Mouse (Mus musculus) T-helper 17 cell (primary cell): Measurements from ENCODE around the gene Zwilch.
"Not testable (repeated sequence)": the region's sequence is repeated elsewhere in the genome, so short reads cannot be mapped to it uniquely, and the experiment has no call there.

Experiments used
- in situ Hi-C, 2 experiments: fragments of 300-600 bp; cut with MboI, MseI; formaldehyde crosslinking; loops; 1 replicate in 1 of 2; 2 replicates in 1 of 2; pipeline ENCODE4 v1.15.1; 2025; ENCODE audit warnings: high pct_unique_total_duplicates in 2 of 2

The Zwilch gene

DNA sequence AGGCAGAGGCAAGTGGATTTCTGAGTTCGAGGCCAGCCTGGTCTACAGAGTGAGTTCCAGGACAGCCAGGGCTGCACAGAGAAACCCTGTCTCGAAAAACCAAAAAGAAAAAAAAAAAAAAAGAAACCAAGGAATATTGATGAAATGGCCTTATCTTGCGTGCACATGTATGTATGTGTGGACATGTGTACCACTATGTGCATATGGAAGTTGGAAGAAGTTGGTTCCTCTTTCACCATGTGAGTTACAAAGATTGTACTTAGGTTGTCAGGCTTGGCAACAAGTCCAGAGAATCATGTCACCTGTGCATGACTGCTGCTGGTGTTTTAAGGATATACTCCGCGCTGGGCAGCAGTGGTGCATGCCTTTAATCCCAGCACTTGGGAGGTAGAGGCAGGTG is 10.4 kb upstream of the Zwilch start:
- in situ Hi-C loops = loop anchor here in 1 of 2 experiments (5.0 kb wide), 1 partner anchor 94 kb away; no protein-coding TSS in a partner anchor

DNA sequence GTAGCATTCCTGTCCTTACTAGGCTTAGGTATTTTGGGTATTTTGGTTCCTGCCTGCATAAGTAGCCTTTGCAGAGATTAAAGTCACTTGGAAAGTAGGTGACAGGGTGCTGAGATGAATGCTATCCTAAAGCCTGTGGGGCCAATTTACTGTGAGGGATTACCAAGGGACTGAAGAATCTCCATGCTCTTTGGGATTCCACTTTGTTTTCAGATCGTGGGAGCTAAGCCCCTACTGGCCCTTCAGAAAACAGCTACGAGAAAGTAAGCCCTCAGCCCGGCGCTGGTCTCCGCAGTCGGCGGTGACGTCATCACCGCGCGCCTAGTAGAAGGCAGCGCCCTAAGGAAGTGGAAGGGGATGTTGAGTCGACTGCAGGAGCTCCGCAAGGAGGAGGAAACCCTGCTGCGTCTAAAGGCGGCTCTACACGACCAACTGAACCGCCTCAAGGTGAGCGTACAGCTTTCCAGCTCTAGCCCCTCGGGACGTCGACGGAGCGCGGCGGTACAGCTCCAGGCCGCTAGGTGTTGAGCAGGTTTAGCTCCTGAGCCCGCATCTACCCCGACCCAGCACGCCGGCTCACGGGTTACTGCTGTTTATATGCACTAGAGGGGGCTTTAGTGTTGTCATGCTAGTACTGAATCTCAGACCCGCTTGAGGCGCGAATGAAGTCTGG is 6.2 kb upstream of the Zwilch start, which contains the start of gene Snapc5:
Gene Snapc5, plus strand, starts transcription at position 301 of the 673 bp plus-strand sequence.
- in situ Hi-C loops = no loop called here

DNA sequence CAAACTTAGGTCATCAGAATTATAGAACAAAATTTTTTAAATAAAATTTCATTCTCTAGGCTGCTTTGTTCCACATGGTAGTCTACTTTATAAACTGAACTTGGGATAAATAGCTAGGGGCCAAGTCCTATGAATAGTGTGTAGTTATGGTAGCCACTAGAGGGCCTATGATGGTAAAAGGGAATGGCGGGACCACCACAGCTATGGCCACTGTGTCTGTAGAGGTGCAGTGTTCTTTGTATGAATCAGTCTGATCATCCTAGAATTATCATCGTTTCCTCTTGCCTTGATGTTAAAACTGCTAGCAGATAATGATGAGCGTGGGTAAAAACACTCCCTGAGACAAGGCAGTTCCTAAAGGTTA is 5.7 kb upstream of the Zwilch start:
- in situ Hi-C loops = no loop called here

DNA sequence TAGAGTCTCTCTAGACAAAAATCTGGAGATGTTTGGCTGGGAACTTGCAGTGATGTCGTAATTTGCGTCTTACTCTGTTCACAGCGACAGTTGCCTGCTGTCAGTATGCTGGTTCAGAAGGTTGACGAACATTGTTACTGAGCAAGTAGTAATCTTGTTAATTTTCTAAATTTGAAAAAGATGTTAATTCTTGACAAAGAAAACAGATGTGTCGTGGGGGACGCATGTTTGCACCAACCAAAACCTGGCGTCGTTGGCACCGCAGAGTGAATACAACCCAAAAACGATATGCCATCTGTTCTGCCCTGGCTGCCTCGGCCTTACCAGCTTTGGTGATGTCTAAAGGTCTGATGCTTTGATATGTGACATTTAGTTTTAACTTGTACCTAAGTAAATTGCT is 2.5 kb upstream of the Zwilch start:
- in situ Hi-C loops = no loop called here

DNA sequence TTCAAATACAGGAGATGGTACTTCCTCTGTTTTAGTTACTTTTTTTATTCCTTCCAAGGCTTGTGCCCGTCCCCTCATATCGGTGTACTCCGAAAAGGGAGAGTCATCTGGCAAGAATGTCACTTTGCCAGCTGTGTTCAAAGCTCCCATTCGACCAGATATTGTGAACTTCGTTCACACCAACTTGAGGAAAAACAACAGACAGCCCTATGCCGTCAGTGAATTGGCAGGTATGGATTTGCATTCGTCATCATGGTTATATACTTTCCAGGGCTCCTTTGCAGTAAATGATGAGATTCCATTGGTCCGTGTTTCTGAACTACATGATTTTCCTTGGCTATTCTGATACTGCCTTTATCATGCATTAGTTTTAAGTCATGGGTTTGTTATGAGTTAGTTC is 1.9 kb upstream of the Zwilch start:
- in situ Hi-C loops = loop anchor here in 1 of 2 experiments (5.0 kb wide), 1 partner anchor 108 kb away; the partner anchor contains the start of gene Tipin

DNA sequence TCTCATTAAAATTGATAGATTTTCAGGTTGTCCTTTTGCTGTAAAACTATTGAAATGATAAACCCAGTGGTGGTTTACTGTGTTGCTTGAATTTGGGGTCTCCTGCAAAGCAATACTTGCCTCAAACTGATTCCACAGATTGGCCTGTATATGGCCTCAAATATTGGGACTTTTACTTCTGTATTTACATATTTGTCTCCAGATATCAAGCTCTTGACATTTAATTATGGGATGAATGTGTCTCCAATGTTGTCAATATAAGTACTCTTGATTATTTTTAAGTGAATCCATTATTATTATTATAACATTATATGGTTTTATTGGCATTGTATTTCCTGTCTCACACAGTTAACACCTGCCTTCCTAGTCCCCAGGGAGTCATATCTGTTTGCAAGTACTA is 1.4 kb upstream of the Zwilch start:
- in situ Hi-C loops = loop anchor here in 1 of 2 experiments (5.0 kb wide), 1 partner anchor 108 kb away; the partner anchor contains the start of gene Tipin

DNA sequence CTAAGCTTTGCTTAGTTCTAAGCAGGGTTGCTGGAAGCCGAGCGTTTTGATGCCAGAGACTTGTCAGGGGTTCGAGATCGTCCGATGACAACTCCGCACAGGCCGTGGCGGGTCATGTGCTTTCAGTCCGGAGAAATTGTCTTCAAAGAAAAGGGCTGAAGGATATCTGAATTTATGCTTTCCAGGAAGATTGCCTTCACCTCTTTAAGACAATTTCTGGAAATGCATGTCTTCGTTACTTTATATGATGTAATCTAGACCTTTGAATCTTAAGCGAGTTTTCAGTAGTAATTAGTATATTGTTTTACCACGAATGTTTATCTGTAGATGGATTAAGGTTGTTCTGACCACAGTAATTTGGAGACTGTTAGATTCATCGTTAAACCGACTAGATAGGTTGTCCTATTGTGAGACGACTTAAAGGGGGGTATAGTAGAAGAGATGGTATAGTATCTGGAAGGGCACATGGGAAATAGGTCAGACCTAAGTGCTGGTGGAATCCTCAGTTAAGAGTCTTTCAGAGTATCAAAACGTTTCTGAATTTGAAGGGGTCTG is 839 bp upstream of the Zwilch start:
- in situ Hi-C loops = loop anchor here in 1 of 2 experiments (5.0 kb wide), 1 partner anchor 109 kb away; the partner anchor contains the start of gene Tipin

DNA sequence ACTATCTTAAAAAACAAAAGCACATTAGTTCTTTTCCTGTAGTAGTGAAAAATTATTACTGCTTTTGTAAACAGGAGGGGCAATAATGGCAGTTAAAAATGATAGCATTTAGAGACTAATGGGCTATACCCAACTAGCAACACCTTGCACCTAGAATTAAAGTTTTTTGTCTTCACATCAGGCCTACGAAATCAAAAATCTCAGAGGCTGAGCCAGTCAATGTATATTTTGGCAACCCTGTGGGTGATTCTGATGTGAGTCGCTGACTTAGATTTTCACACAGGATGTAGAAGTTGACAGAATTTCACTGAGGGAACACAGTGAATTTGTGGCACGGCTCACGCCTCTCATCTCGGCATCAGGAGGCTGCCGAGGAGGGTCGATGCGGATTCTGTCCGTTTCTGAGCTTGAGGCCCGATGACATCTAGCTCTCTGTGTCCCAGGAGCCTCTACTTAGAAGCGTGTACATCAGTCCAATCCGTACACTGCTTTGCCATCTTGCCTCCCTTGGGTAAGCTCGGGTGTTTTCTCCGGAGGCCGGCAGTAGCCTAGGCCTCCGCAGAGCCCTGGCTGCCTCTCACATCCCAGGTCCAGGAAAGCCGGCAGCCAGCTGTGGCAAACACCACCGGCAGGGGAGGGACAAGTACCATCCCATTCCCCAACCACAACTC is 624 bp downstream of the Zwilch start:
- in situ Hi-C loops = loop anchor here in 1 of 2 experiments (5.0 kb wide), 1 partner anchor 110 kb away; the partner anchor contains the start of gene Tipin

DNA sequence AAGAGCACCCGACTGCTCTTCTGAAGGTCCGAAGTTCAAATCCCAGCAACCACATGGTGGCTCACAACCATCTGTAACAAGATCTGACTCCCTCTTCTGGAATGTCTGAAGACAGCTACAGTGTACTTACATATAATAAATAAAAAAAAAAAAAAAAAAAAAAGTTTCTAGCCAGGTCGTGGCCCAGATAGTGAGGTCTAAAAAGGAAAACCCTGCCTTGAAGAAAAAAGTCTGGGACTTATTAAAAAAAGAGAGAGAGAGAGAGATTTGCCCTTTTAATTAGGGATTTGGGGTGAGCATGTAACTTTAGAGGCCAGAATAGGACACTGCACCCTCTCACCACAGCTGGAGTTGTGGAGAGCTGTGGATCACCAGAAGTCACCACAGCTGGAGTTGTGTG is 2.9 kb downstream of the Zwilch start:
- in situ Hi-C loops = loop anchor here in 1 of 2 experiments (5.0 kb wide), 1 partner anchor 112 kb away; the partner anchor contains the start of gene Tipin

DNA sequence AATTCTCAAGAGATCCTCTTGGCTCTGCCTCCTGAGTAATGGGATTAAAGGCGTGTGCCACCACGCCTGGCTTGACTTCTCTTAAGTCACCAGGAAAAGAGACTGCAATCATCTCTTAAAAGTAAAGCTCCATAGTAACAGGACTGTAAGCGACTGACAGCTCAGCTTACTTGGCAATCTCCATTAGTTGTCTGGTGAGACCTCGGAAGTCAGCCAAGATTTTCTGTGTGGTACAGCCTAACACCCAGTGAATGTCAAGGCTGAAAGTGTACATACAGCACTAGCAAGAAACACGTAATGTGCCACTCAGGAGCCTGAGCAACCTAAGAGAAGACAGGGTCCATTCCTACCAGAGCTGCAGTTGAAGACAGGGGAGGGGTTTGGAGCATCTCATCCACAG is 12.4 kb downstream of the Zwilch start:
- in situ Hi-C loops = no loop called here

DNA sequence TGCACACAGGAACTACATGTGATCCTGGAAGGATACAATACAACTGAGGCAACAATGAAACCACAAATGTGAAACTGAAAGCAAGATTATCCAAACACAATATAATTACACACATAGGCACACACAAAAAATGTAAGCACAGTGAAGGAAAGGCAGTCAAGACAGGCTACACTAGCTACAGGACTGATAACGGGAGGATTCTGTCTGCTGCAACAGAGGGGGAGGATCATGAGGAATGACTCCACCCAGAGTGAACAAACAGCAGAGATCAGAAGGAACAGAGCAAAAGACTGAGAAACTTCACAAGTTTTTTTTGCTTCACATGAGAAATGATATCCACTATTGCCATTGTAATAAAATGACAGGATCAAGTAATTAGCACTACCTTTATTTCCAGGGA is 16.3 kb downstream of the Zwilch start:
- in situ Hi-C loops = loop anchor here in 1 of 2 experiments (10.0 kb wide), 2 partner anchors 548 to 888 kb away; no protein-coding TSS in a partner anchor

DNA sequence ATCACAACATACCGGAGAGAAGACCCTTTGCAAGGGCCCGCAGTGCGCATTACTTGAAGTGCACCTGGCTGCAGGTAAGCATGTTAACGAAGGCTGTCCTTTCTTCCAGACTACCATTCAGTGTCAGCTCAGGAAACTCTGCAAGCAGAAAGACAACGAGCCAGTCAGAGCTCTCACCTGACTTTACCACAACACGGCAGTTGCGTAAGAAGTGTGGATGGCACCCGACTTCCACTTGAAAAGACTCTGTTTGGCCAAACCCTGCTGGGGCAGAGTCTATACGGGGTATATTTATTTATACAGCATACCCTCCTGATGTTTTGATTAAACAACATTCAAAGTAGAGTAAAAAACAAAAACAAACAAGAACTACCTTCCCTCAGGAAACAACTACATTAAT is 33.0 kb downstream of the Zwilch start:
- in situ Hi-C loops = no loop called here

DNA sequence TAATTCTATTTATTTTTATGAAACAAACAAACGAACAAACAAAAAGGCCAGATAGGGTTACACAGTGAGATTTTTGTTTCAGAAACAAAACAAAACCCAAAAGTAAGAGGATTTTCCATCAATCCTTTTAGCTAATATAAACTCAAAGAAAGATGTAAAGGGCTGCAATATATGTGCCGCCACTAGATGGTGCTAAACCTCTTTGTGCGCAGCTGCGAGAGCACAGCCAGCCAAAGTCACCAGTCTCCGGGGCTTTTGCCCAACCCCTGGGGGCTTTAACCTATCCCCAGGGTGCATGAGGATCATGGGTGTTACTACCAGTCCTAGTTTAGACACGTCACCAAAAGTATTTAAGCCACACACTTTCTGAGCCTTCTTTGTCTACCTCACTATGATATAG is 34.0 kb downstream of the Zwilch start:
- in situ Hi-C loops = not testable (repeated sequence)

DNA sequence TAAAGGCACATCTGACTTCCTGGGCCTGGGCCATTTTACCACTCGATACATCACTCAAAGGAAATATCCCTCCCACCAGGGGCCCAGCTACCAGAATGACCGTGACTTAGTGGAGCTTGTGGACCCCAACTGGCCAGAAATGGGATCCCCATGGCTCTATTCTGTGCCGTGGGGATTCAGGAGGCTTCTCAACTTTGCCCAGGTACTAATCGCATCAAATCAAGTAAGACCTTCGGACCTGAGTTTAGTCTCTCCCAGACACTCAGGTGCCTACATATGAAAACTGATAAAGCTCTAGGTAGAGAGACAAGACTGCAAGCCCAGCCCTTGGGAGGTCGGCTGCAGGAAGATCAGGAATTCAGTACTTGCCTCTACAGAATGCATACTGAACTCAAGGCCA is 41.3 kb downstream of the Zwilch start:
- in situ Hi-C loops = no loop called here

DNA sequence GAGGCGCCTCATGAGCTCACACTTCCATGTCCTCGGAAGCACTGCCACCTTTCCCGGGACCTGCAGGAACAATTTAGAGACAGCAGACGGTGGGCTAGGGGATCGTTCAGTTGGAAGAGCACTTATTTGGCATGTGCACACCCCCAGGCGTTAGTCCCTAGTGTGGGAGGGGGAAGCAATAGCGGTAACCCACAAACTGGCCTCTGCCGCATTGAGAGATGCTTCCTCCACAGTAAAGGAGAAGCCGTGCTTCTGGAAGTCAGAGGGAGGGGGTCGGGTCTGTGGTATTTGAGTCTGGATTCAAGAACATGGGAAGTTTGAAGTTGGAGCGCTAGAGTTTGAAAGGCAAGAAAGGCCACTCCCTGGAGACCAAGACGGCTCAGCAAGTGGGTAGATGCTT is 46.8 kb downstream of the Zwilch start:
- in situ Hi-C loops = no loop called here

DNA sequence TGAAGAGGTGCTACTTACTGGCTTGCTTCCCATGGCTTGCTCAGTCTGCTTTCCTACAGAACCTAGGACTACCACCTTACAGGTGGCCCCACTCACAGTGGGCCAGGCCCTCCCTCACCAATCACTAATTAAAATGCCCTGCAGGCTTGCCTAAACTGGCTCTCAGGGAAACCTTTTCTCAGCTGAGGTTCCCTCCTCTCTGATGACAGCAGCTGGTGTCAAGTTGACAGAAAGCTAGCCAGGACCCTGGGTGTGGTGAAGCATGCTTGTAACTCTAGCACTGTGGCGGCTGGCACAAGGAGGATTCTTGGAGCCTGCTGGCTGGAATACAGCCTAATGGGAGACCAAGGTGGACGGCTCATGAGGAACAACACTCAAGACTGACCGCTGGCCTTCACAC is 47.6 kb downstream of the Zwilch start:
- in situ Hi-C loops = no loop called here

DNA sequence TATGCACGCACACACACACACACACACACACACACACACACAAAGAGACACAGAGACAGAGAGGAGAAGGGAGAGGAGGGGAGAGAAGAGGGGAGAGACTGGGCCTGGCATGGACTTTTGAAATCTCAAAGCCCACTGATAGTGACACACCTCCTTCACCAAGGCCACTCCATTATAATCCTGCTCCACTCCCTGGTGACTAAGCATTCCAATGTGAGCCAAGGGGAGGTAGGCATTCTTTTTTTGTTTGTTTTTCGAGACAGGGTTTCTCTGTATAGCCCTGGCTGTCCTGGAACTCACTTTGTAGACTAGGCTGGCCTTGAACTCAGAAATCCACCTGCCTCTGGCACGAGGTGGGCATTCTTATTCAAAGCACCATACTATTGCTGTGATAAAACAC is 48.1 kb downstream of the Zwilch start:
- in situ Hi-C loops = not testable (repeated sequence)

DNA sequence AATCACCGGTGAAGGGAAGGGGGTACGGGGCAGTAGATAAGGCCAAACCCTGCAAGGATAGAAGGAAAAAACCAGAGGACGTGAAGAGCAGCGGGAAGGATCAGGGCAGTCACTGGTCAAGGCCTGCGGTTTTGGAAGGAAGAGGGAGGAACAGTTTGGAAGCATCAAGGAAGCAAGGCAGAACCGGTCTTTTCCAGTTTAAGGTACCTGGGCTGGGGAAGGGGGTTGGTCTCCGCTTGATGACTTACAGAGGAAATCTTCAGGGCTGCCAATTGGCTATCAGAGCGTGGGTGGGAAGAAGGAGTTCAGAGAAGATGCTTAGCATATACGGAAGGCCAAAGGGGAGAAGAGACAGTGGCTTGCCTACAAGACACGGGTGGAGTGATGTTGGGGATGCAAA is 50.3 kb downstream of the Zwilch start:
- in situ Hi-C loops = no loop called here

DNA sequence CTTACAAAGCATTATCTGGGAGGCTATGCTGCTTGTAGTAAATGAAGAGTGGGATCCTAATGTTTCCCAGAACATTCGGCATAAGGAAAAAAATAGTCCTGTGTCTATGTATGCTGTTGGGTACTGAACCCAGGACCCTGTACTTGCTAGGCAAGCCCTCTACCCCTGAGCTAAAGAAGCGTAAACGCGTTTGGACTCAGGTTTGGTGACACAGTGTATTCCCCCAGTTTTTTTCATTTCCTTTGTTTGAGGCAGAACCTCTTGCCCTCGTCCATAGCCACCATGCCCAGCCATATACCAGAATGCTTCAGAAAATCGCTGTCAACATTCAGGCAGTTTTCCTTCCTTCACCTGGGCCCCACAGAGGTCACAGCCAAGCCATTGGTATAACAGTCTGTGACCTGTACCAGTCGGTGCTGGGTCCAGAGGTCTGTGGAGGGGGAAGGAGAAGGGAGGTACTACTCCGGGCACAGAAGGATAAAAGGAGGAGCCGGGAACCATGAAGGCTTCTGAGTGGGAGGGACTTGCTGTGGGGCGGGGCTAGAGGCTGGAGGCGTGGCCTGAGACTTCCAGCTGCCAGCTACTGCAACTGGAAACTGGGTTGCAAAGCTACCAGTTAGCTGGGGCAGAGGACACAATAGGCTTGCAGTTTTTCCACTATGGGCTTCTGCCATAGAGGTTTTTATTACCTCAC is 52.2 kb downstream of the Zwilch start:
- in situ Hi-C loops = no loop called here

DNA sequence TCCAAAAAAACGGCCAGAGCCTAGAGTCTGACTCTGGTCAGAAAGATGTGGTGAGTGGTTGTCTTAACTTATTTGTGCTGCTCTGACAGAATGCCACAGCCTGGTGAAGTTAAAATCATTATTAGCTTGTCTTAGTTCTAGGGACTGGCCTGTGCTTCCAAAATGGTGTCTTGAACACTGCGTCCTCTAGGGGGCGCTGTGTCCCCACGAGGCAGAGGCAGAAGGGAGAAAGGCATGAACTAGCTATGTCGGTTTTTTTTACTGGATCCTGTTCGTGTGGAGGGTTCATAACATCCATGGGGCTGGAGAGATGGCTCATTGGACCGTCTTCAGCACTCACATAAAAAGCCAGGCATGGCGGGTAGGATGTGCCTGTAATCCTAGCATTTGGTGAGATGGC is 53.0 kb downstream of the Zwilch start:
- in situ Hi-C loops = loop anchor here in 1 of 2 experiments (10.0 kb wide), 1 partner anchor 825 kb away; no protein-coding TSS in a partner anchor

DNA sequence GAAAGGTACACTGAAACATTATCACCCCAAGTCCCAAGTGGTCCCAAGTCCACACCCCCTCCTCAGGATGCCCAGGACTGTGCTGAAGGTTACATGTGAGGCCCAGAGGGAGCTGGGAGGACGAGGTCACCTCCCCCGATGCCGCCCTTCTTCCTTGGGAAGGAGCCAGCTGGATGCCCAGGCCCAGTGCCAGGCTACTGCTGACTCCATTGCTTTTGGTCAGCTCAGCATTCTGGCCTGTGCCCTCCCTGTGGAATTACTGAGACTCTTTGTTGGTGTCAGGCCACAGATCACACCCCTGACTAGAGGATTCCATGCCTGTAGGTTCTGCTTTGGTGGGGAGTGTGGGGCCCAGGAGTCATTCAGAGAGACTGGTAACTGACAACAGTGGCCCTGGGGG is 56.0 kb downstream of the Zwilch start, which contains the start of gene Lctl:
Gene Lctl, plus strand, starts transcription at position 272 of the 400 bp plus-strand sequence.
- in situ Hi-C loops = loop anchor here in 1 of 2 experiments (10.0 kb wide), 1 partner anchor 828 kb away; no protein-coding TSS in a partner anchor
